Mouse (Mus musculus) midbrain, embryonic 16.5 days (tissue): ENCODE results near the gene Klhdc7b. TPM values are rescaled to one million over a fixed set of nuclear protein-coding genes. Genes with fewer than 3 reads are reported as not detected.

Experiments
- ATAC-seq: fragments of 200-750 bp; cut with Nextera tagmentation; 2 replicates; pipeline ENCODE4 v1.8.0; 2017; ENCODE audit warnings: moderate TSS enrichment
- H3K27ac ChIP-seq: fragments of 300-500 bp; sonication (generic); 2 replicates; pipeline ENCODE4 v1.5.1; 2014; ENCODE audit warnings: mild to moderate bottlenecking, low read length, mixed read lengths
- H3K27me3 ChIP-seq: fragments of 300-500 bp; sonication (generic); 2 replicates; pipeline ENCODE4 v1.6.1; 2014; ENCODE audit warnings: low read depth, low read length, mixed read lengths; ENCODE audit not compliant: control insufficient read depth, insufficient read depth
- H3K36me3 ChIP-seq: fragments of 300-500 bp; sonication (generic); 2 replicates; pipeline ENCODE4 v1.6.1; 2014; ENCODE audit warnings: mild to moderate bottlenecking, low read length, moderate library complexity, mixed read lengths; ENCODE audit not compliant: control insufficient read depth, insufficient read depth
- H3K4me1 ChIP-seq: fragments of 300-500 bp; sonication (generic); 2 replicates; pipeline ENCODE4 v1.6.1; 2014; ENCODE audit warnings: mild to moderate bottlenecking, low read length, mixed read lengths; ENCODE audit not compliant: control insufficient read depth, insufficient read depth
- H3K4me2 ChIP-seq: fragments of 300-500 bp; sonication (generic); 2 replicates; pipeline ENCODE4 v1.6.1; 2014; ENCODE audit warnings: mild to moderate bottlenecking, low read length, mixed read lengths
- H3K4me3 ChIP-seq: fragments of 300-500 bp; sonication (generic); 2 replicates; pipeline ENCODE4 v1.5.1; 2014; ENCODE audit warnings: low read depth, mild to moderate bottlenecking, low read length, moderate library complexity, mixed read lengths
- H3K9ac ChIP-seq: fragments of 300-500 bp; sonication (generic); 2 replicates; pipeline ENCODE4 v1.6.1; 2014; ENCODE audit warnings: low read depth, low read length, mixed read lengths
- H3K9me3 ChIP-seq: fragments of 300-500 bp; sonication (generic); replicated peaks from 2 replicates; pipeline ENCODE4 v1.6.1; 2014; ENCODE audit warnings: mild to moderate bottlenecking, low read length, mixed read lengths; ENCODE audit not compliant: control insufficient read depth, poor library complexity, severe bottlenecking
- WGBS: fragments of 180-500 bp; shearing (Covaris S2); extraction: QIAGEN DNeasy Blood & Tissue Kit; methylation state at CpG from one replicate; pipeline ENCODE4 v1.1.7; 2014; 5-methylcytosine and 5-hydroxymethylcytosine counted together
- polyA plus RNA-seq: library from polyadenylated mRNA; unstranded; fragments of >200 nt; fragmentation: Nextera tagmentation; extraction: Ambion mirVana; gene quantifications from 2 replicates; pipeline ENCODE4 v1.2.1, GENCODE M21; 2015

Klhdc7b gene
- 0.05 and 0.06 TPM in 2 replicates for polyA plus RNA-seq

GRCm38 (mm10) chr15:89384617-89385016 lies at the start of gene Klhdc7b:
Klhdc7b (plus strand) TSS chr15:89384917.
- H3K4me3 ChIP-seq, result no peak within 1 kb of the TSS
- no peak within 1 kb of the TSS for H3K4me2 ChIP-seq
- H3K36me3 ChIP-seq, result no peaks in the 10 kb centered on the region
- ATAC-seq, result no peak
- no peak within 1 kb of the TSS for H3K27ac ChIP-seq
- H3K9ac ChIP-seq, result no peak within 1 kb of the TSS
- 91% methylated on average over 7 of the region's 7 CpGs for WGBS
- H3K4me1 ChIP-seq, result no peaks in the 10 kb centered on the region
- no peaks in the 10 kb centered on the region for H3K9me3 ChIP-seq
- H3K27me3 ChIP-seq, result peaks cover under 1% of the 10 kb centered on the region

GRCm38 (mm10) chr15:89336422-89336821 lies 48.3 kb upstream of the Klhdc7b start:
- no peak overlapping the region for H3K27ac ChIP-seq
- no peaks in the 10 kb centered on the region for H3K36me3 ChIP-seq
- H3K4me3 ChIP-seq, result no peak overlapping the region
- 90% methylated on average over 14 of the region's 14 CpGs for whole genome bisulfite sequencing
- no peaks in the 10 kb centered on the region for H3K27me3 ChIP-seq
- no peak overlapping the region for H3K9ac ChIP-seq
- H3K4me2 ChIP-seq, result no peak overlapping the region
- H3K4me1 ChIP-seq, result no peaks in the 10 kb centered on the region
- no peak for ATAC-seq
- H3K9me3 ChIP-seq, result no peaks in the 10 kb centered on the region

GRCm38 (mm10) chr15:89339696-89340095 lies 45.0 kb upstream of the Klhdc7b start:
- 93% methylated on average over 2 of the region's 2 CpGs for WGBS

GRCm38 (mm10) chr15:89340136-89340535 lies 44.6 kb upstream of the Klhdc7b start:
- Histone ChIP-seq H3K4me2 (no peak overlapping the region), H3K4me1 (no peaks in the 10 kb centered on the region), H3K4me3 (no peak overlapping the region), H3K9me3 (no peaks in the 10 kb centered on the region), H3K27me3 (no peaks in the 10 kb centered on the region), H3K9ac (no peak overlapping the region), H3K36me3 (no peaks in the 10 kb centered on the region), H3K27ac (no peak overlapping the region)
- 90% methylated on average over 3 of the region's 3 CpGs for WGBS
- ATAC-seq, result no peak

More at GRCm38 (mm10) chr15:89339696-89340095, 45.0 kb upstream of the Klhdc7b start:
- H3K9ac ChIP-seq, result no peak overlapping the region
- no peaks in the 10 kb centered on the region for H3K4me1 ChIP-seq
- H3K27me3 ChIP-seq, result no peaks in the 10 kb centered on the region
- H3K4me3 ChIP-seq, result no peak overlapping the region
- H3K4me2 ChIP-seq, result no peak overlapping the region
- no peaks in the 10 kb centered on the region for H3K36me3 ChIP-seq
- no peak for ATAC-seq
- no peaks in the 10 kb centered on the region for H3K9me3 ChIP-seq
- H3K27ac ChIP-seq, result no peak overlapping the region

- H3K4me2 ChIP-seq, result no peak overlapping the region
- no peak overlapping the region for H3K4me3 ChIP-seq
- H3K9ac ChIP-seq, result no peak overlapping the region
- H3K27me3 ChIP-seq, result no peaks in the 10 kb centered on the region
- H3K9me3 ChIP-seq, result no peaks in the 10 kb centered on the region
- no peaks in the 10 kb centered on the region for H3K4me1 ChIP-seq
- no peak overlapping the region for H3K27ac ChIP-seq
- no peak for ATAC-seq
- 36% methylated on average over 1 of the region's 1 CpGs for WGBS
- H3K36me3 ChIP-seq, result no peaks in the 10 kb centered on the region
Measured at GRCm38 (mm10) chr15:89341678-89342077, 43.0 kb upstream of the Klhdc7b start.

GRCm38 (mm10) chr15:89343325-89343724 lies 41.4 kb upstream of the Klhdc7b start:
- no peak for ATAC-seq
- no peaks in the 10 kb centered on the region for H3K4me1 ChIP-seq
- no peak overlapping the region for H3K4me2 ChIP-seq
- H3K27me3 ChIP-seq, result no peaks in the 10 kb centered on the region
- no peaks in the 10 kb centered on the region for H3K36me3 ChIP-seq
- WGBS, result 92% methylated on average over 3 of the region's 3 CpGs
- H3K9ac ChIP-seq, result no peak overlapping the region
- H3K27ac ChIP-seq, result no peak overlapping the region
- no peaks in the 10 kb centered on the region for H3K9me3 ChIP-seq
- H3K4me3 ChIP-seq, result no peak overlapping the region

GRCm38 (mm10) chr15:89350447-89350846 lies 34.3 kb upstream of the Klhdc7b start:
- Histone ChIP-seq H3K4me3 (no peak overlapping the region), H3K9me3 (no peaks in the 10 kb centered on the region), H3K4me1 (peaks cover 11% of the 10 kb centered on the region), H3K36me3 (peaks cover 21% of the 10 kb centered on the region; the same call in 1 of the 2 replicates), H3K27me3 (no peaks in the 10 kb centered on the region), H3K27ac (no peak overlapping the region), H3K4me2 (no peak overlapping the region), H3K9ac (no peak overlapping the region)
- ATAC-seq, result no peak
- WGBS, result 92% methylated on average over 5 of the region's 5 CpGs

GRCm38 (mm10) chr15:89351302-89351701 lies 33.4 kb upstream of the Klhdc7b start:
- no peak overlapping the region for H3K4me2 ChIP-seq
- no peaks in the 10 kb centered on the region for H3K9me3 ChIP-seq
- H3K4me1 ChIP-seq, result peaks cover 11% of the 10 kb centered on the region
- no peak overlapping the region for H3K27ac ChIP-seq
- ATAC-seq, result no peak
- no peak overlapping the region for H3K9ac ChIP-seq
- no peaks in the 10 kb centered on the region for H3K27me3 ChIP-seq
- 90% methylated on average over 15 of the region's 15 CpGs for WGBS
- H3K4me3 ChIP-seq, result no peak overlapping the region
- peaks cover 21% of the 10 kb centered on the region; the same call in 1 of the 2 replicates for H3K36me3 ChIP-seq

- Histone ChIP-seq H3K4me1 (peaks cover 19% of the 10 kb centered on the region), H3K27me3 (no peaks in the 10 kb centered on the region), H3K27ac (no peak overlapping the region), H3K9me3 (no peaks in the 10 kb centered on the region), H3K4me3 (no peak overlapping the region), H3K9ac (no peak overlapping the region), H3K36me3 (peaks cover 21% of the 10 kb centered on the region; the same call in 1 of the 2 replicates), H3K4me2 (no peak overlapping the region)
- no peak for ATAC-seq
- 92% methylated on average over 14 of the region's 14 CpGs for WGBS
Measured at GRCm38 (mm10) chr15:89352054-89352453, 32.7 kb upstream of the Klhdc7b start.
